Comparison of ENCODE assay signal across 8 mouse cellular contexts in genomic region chr15:10868716-10869585, GRCm38 (mm10).
DNase-seq lines count a peak whose midpoint lies in the region; ATAC-seq lines count a peak whose summit lies in the region.

No protein-coding gene starts in this region.

- ATAC-seq in midbrain, embryonic 16.5 days: no peak
- ATAC-seq in intestine, embryonic 14.5 days (replicated peaks; ENCODE audit: low FRiP score, low TSS enrichment, low read depth): peak; percentile 26; the same call in 1 of the 2 replicates
- ATAC-seq in erythroblast, adult 5-6 weeks (replicated peaks; ENCODE audit: low FRiP score, poor library complexity, severe bottlenecking): no peak

- H3K9me3 ChIP-seq in midbrain, embryonic 10.5 days (replicated peaks): no peaks in the 10 kb centered on the region
- no peaks in the 10 kb centered on the region for H3K9me3 ChIP-seq in midbrain, embryonic 16.5 days (replicated peaks; ENCODE audit: control insufficient read depth, low read length, poor library complexity, severe bottlenecking)
- no peaks in the 10 kb centered on the region for H3K9me3 ChIP-seq in intestine, embryonic 14.5 days (ENCODE audit: control insufficient read depth, low read length)

- no peaks in the 10 kb centered on the region; the same call in 1 of the 2 replicates for H3K27me3 ChIP-seq in midbrain, embryonic 10.5 days (ENCODE audit: low read depth, poor library complexity, severe bottlenecking)
- no peaks in the 10 kb centered on the region for H3K27me3 ChIP-seq in midbrain, embryonic 16.5 days (ENCODE audit: control insufficient read depth, insufficient read depth, low read depth, low read length)
- H3K27me3 ChIP-seq in intestine, embryonic 14.5 days (replicated peaks; ENCODE audit: control insufficient read depth, insufficient read depth, low read length): no peaks in the 10 kb centered on the region

- H3K36me3 ChIP-seq in midbrain, embryonic 10.5 days: no peaks in the 10 kb centered on the region
- H3K36me3 ChIP-seq in midbrain, embryonic 16.5 days (ENCODE audit: control insufficient read depth, insufficient read depth, low read length): no peaks in the 10 kb centered on the region
- H3K36me3 ChIP-seq in intestine, embryonic 14.5 days (ENCODE audit: control insufficient read depth, insufficient read depth, low read length): no peaks in the 10 kb centered on the region

- DNase-seq in midbrain, embryonic 10.5 days (ENCODE audit: low spot score): no peak
- DNase-seq in embryo, embryonic 9.5 days (ENCODE audit: extremely low spot score): peak; percentile 17
- DNase-seq in intestine, embryonic 14.5 days (ENCODE audit: low spot score): no peak
- DNase-seq in lung, postnatal 10 days: peak; percentile 26
- no peak for DNase-seq in spleen, adult 18-20 months
- DNase-seq in frontal cortex, postnatal 10 days (ENCODE audit: low spot score in 2 of 2): no peak

- H3K4me3 ChIP-seq in midbrain, embryonic 10.5 days: no peak overlapping the region
- no peak overlapping the region for H3K4me3 ChIP-seq in midbrain, embryonic 16.5 days (ENCODE audit: low read depth, low read length)
- no peak overlapping the region for H3K4me3 ChIP-seq in intestine, embryonic 14.5 days (ENCODE audit: low read depth, low read length)

- peaks cover 14% of the 10 kb centered on the region for H3K4me1 ChIP-seq in midbrain, embryonic 10.5 days
- no peaks in the 10 kb centered on the region for H3K4me1 ChIP-seq in midbrain, embryonic 16.5 days (ENCODE audit: control insufficient read depth, insufficient read depth, low read length)
- H3K4me1 ChIP-seq in intestine, embryonic 14.5 days (replicated peaks; ENCODE audit: control insufficient read depth, insufficient read depth, low read length): peaks cover 2% of the 10 kb centered on the region; the same call in 1 of the 2 replicates

- H3K9ac ChIP-seq in midbrain, embryonic 16.5 days (ENCODE audit: low read depth, low read length): no peak overlapping the region
- H3K9ac ChIP-seq in intestine, embryonic 14.5 days (ENCODE audit: low read length): no peak overlapping the region

- H3K27ac ChIP-seq in midbrain, embryonic 10.5 days (replicated peaks): peak overlapping the region; percentile 42; the same call in 1 of the 2 replicates
- H3K27ac ChIP-seq in midbrain, embryonic 16.5 days (ENCODE audit: low read length): no peak overlapping the region
- H3K27ac ChIP-seq in intestine, embryonic 14.5 days (ENCODE audit: low read depth): no peak overlapping the region

- no peak overlapping the region for H3K4me2 ChIP-seq in midbrain, embryonic 16.5 days (ENCODE audit: low read length)
- no peak overlapping the region for H3K4me2 ChIP-seq in intestine, embryonic 14.5 days (ENCODE audit: low read length)

- WGBS in midbrain, embryonic 10.5 days: 79% methylated on average over 14 of the region's 14 CpGs
- 74% methylated on average over 14 of the region's 14 CpGs for WGBS in midbrain, embryonic 16.5 days
- 65% methylated on average over 14 of the region's 14 CpGs for WGBS in intestine, embryonic 14.5 days

Comparison
In these comparisons a context has a peak if more than half of its experiments do, and no peak if none do; other contexts are left out.
1. DNase-seq: peak in embryo, embryonic 9.5 days (single experiment) and lung, postnatal 10 days (single experiment); none in midbrain, embryonic 10.5 days (single experiment), intestine, embryonic 14.5 days (single experiment), spleen, adult 18-20 months (0 of 2) and frontal cortex, postnatal 10 days (0 of 2).